Mouse (Mus musculus) liver, embryonic 14.5 days (tissue): ENCODE measurements at regions not wholly inside any gene's neighbourhood (a gene's known extent, or its start where the extent isn't known, plus 50 kb on each side); places are given as distances from the start of the nearest gene placed in this dataset.

Experiments
- CTCF ChIP-seq: IDR thresholded peaks from 2 replicates; pipeline ENCODE4 v1.5.1; 2016; ENCODE audit warnings: antibody characterized with exemption, low read depth, control low read depth
- EP300 ChIP-seq: IDR thresholded peaks from 2 replicates; pipeline ENCODE4 v1.6.1; 2016; ENCODE audit warnings: antibody characterized with exemption, low read depth

DNA sequence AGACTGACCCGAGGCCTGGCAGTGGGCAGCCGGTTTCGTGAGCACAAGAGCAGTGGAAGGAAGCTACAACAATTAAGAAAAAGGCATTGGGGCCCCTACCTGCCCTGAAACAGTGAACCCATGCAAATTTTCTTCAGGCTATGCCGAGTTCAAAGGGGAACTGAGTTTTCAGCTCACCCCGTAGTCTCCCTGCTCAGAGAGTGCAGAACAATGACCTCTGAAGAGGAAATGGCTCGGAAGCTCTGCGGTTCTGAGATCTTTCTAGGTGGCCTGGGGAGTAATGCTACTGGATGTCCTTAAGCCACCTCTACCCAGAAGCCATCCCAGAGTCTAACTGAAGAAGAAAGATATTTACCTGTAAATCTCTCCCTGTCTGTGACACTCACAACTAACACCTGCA lies 196.3 kb upstream of the Mon1b start:
- TF ChIP-seq CTCF (no peak), EP300 (no peak)
